Mouse (Mus musculus) frontal cortex, postnatal 25 days (tissue): ENCODE data around the gene Glrx.

Experiments used
- DNase-seq, 2 experiments: peaks; one replicate each; pipeline ENCODE4 v3.0.0; 2022; ENCODE audit warnings: low spot score in 2 of 2

Glrx gene

GRCm38 (mm10) chr13:75891868-75892267 is 52.2 kb downstream of the Glrx start:
- no peak for DNase-seq

GRCm38 (mm10) chr13:75892291-75892690 is 52.6 kb downstream of the Glrx start:
- no peak for DNase-seq

- no peak for DNase-seq
Observed at GRCm38 (mm10) chr13:75892876-75893275, 53.2 kb downstream of the Glrx start.
